ENCODE assay signal across 12 mouse cellular contexts in genomic region chr11:6445951-6446350, GRCm38 (mm10).
"Had no signal": no experiment of that assay in that cellular context is flagged by ENCODE, and none has a peak within 500 bp of the region (broad histone marks: within the 10 kb centered on the region; RNA-seq: fewer than 3 reads in every experiment).

No protein-coding gene starts in this region.

- H3K4me3 ChIP-seq: midbrain, embryonic 10.5 days; midbrain, embryonic 12.5 days; midbrain, embryonic 15.5 days; neural tube, embryonic 12.5 days; stomach, embryonic 15.5 days had no signal

- H3K4me2 ChIP-seq: midbrain, embryonic 12.5 days; midbrain, embryonic 15.5 days; neural tube, embryonic 12.5 days had no signal

- H3K36me3 ChIP-seq: midbrain, embryonic 15.5 days; stomach, embryonic 15.5 days had no signal

- DNase-seq: lung, postnatal 10 days; right cerebral cortex, postnatal 14 days; thymus, adult 2 months; thymus, postnatal 25 days; thymus, postnatal 4 days had no signal

- H3K27ac ChIP-seq: midbrain, embryonic 12.5 days; midbrain, embryonic 15.5 days; neural tube, embryonic 12.5 days; stomach, embryonic 15.5 days; stomach, postnatal 0 days had no signal

- ATAC-seq: liver, embryonic 12.5 days; midbrain, embryonic 15.5 days had no signal

- H3K9ac ChIP-seq: midbrain, embryonic 12.5 days; midbrain, embryonic 15.5 days; neural tube, embryonic 12.5 days; stomach, embryonic 15.5 days had no signal

- H3K9me3 ChIP-seq: liver, embryonic 12.5 days; midbrain, embryonic 10.5 days; midbrain, embryonic 12.5 days; midbrain, embryonic 15.5 days; neural tube, embryonic 12.5 days; stomach, embryonic 15.5 days had no signal

- H3K27me3 ChIP-seq: liver, embryonic 12.5 days; midbrain, embryonic 12.5 days; midbrain, embryonic 15.5 days; neural tube, embryonic 12.5 days; stomach, embryonic 15.5 days had no signal
